Mouse (Mus musculus) MEL (cell line): Measurements from ENCODE around the gene Pcbp4. TPM values are rescaled to one million over a fixed set of nuclear protein-coding genes. Genes with fewer than 3 reads are reported as not detected.

ENCODE experiments used
- DNase-seq: peaks from one replicate; pipeline ENCODE4 v3.0.0; 2011; ENCODE audit warnings: low read depth, low spot score
- H3K27ac ChIP-seq: 2 replicates; pipeline ENCODE4 v1.5.1; 2012; ENCODE audit warnings: low read depth, mild to moderate bottlenecking, control low read depth, low read length, moderate library complexity; ENCODE audit not compliant: control insufficient read depth
- H3K27me3 ChIP-seq, 2 experiments: fragments of 150-350 bp in 1 of 2; sonication (generic) in 1 of 2; 2 replicates each; pipeline ENCODE4 v1.6.1; 2012; ENCODE audit warnings: low read length in 2 of 2, mild to moderate bottlenecking in 2 of 2, improper control_type of control experiment in 1 of 2, moderate library complexity in 1 of 2; ENCODE audit not compliant: insufficient read depth in 2 of 2, control insufficient read depth in 1 of 2
- H3K36me3 ChIP-seq, 2 experiments: 2 replicates each; pipeline ENCODE4 v1.6.1; 2012 to 2014; ENCODE audit warnings: low read length in 2 of 2, improper control_type of control experiment in 1 of 2, inconsistent platforms in 1 of 2, mild to moderate bottlenecking in 1 of 2; ENCODE audit not compliant: insufficient read depth in 2 of 2, control insufficient read depth in 1 of 2
- H3K4me1 ChIP-seq, 2 experiments: fragments of 150-350 bp in 1 of 2; sonication (generic) in 1 of 2; 2 replicates each; pipeline ENCODE4 v1.6.1; 2012; ENCODE audit warnings: low read length in 2 of 2, improper control_type of control experiment in 1 of 2, mild to moderate bottlenecking in 1 of 2; ENCODE audit not compliant: insufficient read depth in 2 of 2, control insufficient read depth in 1 of 2
- H3K4me3 ChIP-seq, 2 experiments: fragments of 150-350 bp in 1 of 2; sonication (generic) in 1 of 2; 2 replicates each; pipeline ENCODE4 v1.5.1; 2012; ENCODE audit warnings: low read depth in 2 of 2, low read length in 2 of 2, mild to moderate bottlenecking in 2 of 2, moderate library complexity in 2 of 2, control low read depth in 1 of 2, improper control_type of control experiment in 1 of 2; ENCODE audit not compliant: control insufficient read depth in 1 of 2, insufficient read depth in 1 of 2
- H3K79me2 ChIP-seq: 2 replicates; pipeline ENCODE4 v1.6.1; 2012; ENCODE audit warnings: mild to moderate bottlenecking, low read length, moderate library complexity; ENCODE audit not compliant: control insufficient read depth, poor library complexity, insufficient read depth
- H3K9ac ChIP-seq: 2 replicates; pipeline ENCODE4 v1.6.1; 2012; ENCODE audit warnings: low read depth, mild to moderate bottlenecking, control low read depth, low read length, moderate library complexity; ENCODE audit not compliant: control insufficient read depth, poor library complexity, severe bottlenecking
- H3K9me3 ChIP-seq: fragments of 150-350 bp; sonication (generic); replicated peaks from 2 replicates; pipeline ENCODE4 v1.6.1; 2012; ENCODE audit warnings: mild to moderate bottlenecking, low read length, improper control_type of control experiment, moderate library complexity; ENCODE audit not compliant: insufficient read depth
- BHLHE40 ChIP-seq: IDR thresholded peaks from 2 replicates; pipeline ENCODE4 v1.6.1; 2012; ENCODE audit warnings: low read depth, mild to moderate bottlenecking, inconsistent platforms, low read length, improper control_type of control experiment, borderline replicate concordance
- CHD1 ChIP-seq: IDR thresholded peaks from 2 replicates; pipeline ENCODE4 v1.6.1; 2012; ENCODE audit warnings: low read depth, mild to moderate bottlenecking, inconsistent platforms, low read length, improper control_type of control experiment
- CHD2 ChIP-seq: IDR thresholded peaks from 2 replicates; pipeline ENCODE4 v1.6.1; 2011; ENCODE audit warnings: low read length, improper control_type of control experiment
- CTCF ChIP-seq, 3 experiments: IDR thresholded peaks in 2 of 3; conservative IDR thresholded peaks in 1 of 3; 2 replicates each; pipeline ENCODE4 v1.5.1; 2011 to 2012; ENCODE audit warnings: low read length in 3 of 3, low read depth in 2 of 3, mild to moderate bottlenecking in 2 of 3, improper control_type of control experiment in 1 of 3, inconsistent platforms in 1 of 3, mixed read lengths in 1 of 3, moderate library complexity in 1 of 3; ENCODE audit not compliant: control insufficient read depth in 1 of 3, insufficient read depth in 1 of 3, poor library complexity in 1 of 3, severe bottlenecking in 1 of 3
- EP300 ChIP-seq, 2 experiments: IDR thresholded peaks; 2 replicates each; pipeline ENCODE4 v1.6.1; 2011; ENCODE audit warnings: improper control_type of control experiment in 2 of 2, low read length in 2 of 2, low read depth in 1 of 2, mild to moderate bottlenecking in 1 of 2
- ETS1 ChIP-seq: IDR thresholded peaks from 2 replicates; pipeline ENCODE4 v1.6.1; 2012; ENCODE audit warnings: low read depth, mild to moderate bottlenecking, inconsistent platforms, low read length, improper control_type of control experiment, moderate library complexity
- GABPA ChIP-seq: IDR thresholded peaks from 2 replicates; pipeline ENCODE4 v1.6.1; 2012; ENCODE audit warnings: low read depth, mild to moderate bottlenecking, inconsistent platforms, low read length, improper control_type of control experiment, moderate library complexity
- GATA1 ChIP-seq: IDR thresholded peaks from 2 replicates; pipeline ENCODE4 v1.6.1; 2011; ENCODE audit warnings: low read depth, low read length, improper control_type of control experiment
- HCFC1 ChIP-seq: IDR thresholded peaks from 2 replicates; pipeline ENCODE4 v1.6.1; 2012; ENCODE audit warnings: low read depth, mild to moderate bottlenecking, inconsistent platforms, low read length, improper control_type of control experiment, moderate library complexity
- MAFK ChIP-seq: IDR thresholded peaks from 2 replicates; pipeline ENCODE4 v1.6.1; 2011; ENCODE audit warnings: low read depth, mild to moderate bottlenecking, low read length, improper control_type of control experiment, borderline replicate concordance
- MAX ChIP-seq: IDR thresholded peaks from 2 replicates; pipeline ENCODE4 v1.6.1; 2011; ENCODE audit warnings: low read length, improper control_type of control experiment
- MEF2A ChIP-seq: IDR thresholded peaks from 2 replicates; pipeline ENCODE4 v1.6.1; 2014; ENCODE audit warnings: low read depth, mild to moderate bottlenecking, inconsistent platforms, low read length, improper control_type of control experiment; ENCODE audit not compliant: poor library complexity, insufficient replicate concordance, severe bottlenecking; ENCODE audit errors: extremely low read depth
- MYC ChIP-seq: IDR thresholded peaks from 2 replicates; pipeline ENCODE4 v1.6.1; 2011; ENCODE audit warnings: low read depth, mild to moderate bottlenecking, low read length, improper control_type of control experiment, moderate library complexity
- NELFE ChIP-seq: IDR thresholded peaks from 2 replicates; pipeline ENCODE4 v1.6.1; 2011; ENCODE audit warnings: low read depth, low read length, improper control_type of control experiment
- POLR2AphosphoS2 ChIP-seq: IDR thresholded peaks from 2 replicates; pipeline ENCODE4 v1.6.1; 2011; ENCODE audit warnings: low read length, improper control_type of control experiment
- POLR2AphosphoS5 ChIP-seq: IDR thresholded peaks from 2 replicates; pipeline ENCODE4 v1.6.1; 2012; ENCODE audit warnings: low read depth, borderline replicate concordance, mild to moderate bottlenecking, inconsistent platforms, low read length, moderate library complexity, mixed read lengths
- RAD21 ChIP-seq: IDR thresholded peaks from 2 replicates; pipeline ENCODE4 v1.6.1; 2011; ENCODE audit warnings: mild to moderate bottlenecking, low read depth, low read length, improper control_type of control experiment
- RCOR1 ChIP-seq: IDR thresholded peaks from 2 replicates; pipeline ENCODE4 v1.6.1; 2012; ENCODE audit warnings: low read depth, mild to moderate bottlenecking, inconsistent platforms, low read length, improper control_type of control experiment
- SMC3 ChIP-seq: IDR thresholded peaks from 2 replicates; pipeline ENCODE4 v1.6.1; 2011; ENCODE audit warnings: low read depth, low read length, improper control_type of control experiment
- TAL1 ChIP-seq: IDR thresholded peaks from 2 replicates; pipeline ENCODE4 v1.6.1; 2012; ENCODE audit warnings: mild to moderate bottlenecking, inconsistent platforms, low read length, moderate library complexity, mixed read lengths
- TCF12 ChIP-seq: IDR thresholded peaks from 2 replicates; pipeline ENCODE4 v1.6.1; 2014; ENCODE audit warnings: low read depth, mild to moderate bottlenecking, inconsistent platforms, low read length, improper control_type of control experiment, moderate library complexity
- UBTF ChIP-seq: IDR thresholded peaks from 2 replicates; pipeline ENCODE4 v1.6.1; 2012; ENCODE audit warnings: low read depth, mild to moderate bottlenecking, inconsistent platforms, low read length, improper control_type of control experiment, moderate library complexity, borderline replicate concordance; ENCODE audit not compliant: insufficient read depth
- USF1 ChIP-seq: IDR thresholded peaks from 2 replicates; pipeline ENCODE4 v1.6.1; 2014; ENCODE audit warnings: low read depth, mild to moderate bottlenecking, inconsistent platforms, low read length, improper control_type of control experiment, moderate library complexity
- USF2 ChIP-seq, 2 experiments: IDR thresholded peaks; 2 replicates each; pipeline ENCODE4 v1.6.1; 2011 to 2012; ENCODE audit warnings: improper control_type of control experiment in 2 of 2, low read length in 2 of 2, borderline replicate concordance in 1 of 2, inconsistent platforms in 1 of 2, low read depth in 1 of 2, mild to moderate bottlenecking in 1 of 2; ENCODE audit not compliant: insufficient read depth in 1 of 2
- ZKSCAN1 ChIP-seq: IDR thresholded peaks from 2 replicates; pipeline ENCODE4 v1.6.1; 2012; ENCODE audit warnings: low read depth, mild to moderate bottlenecking, inconsistent platforms, low read length, improper control_type of control experiment, moderate library complexity
- ZMIZ1 ChIP-seq: IDR thresholded peaks from 2 replicates; pipeline ENCODE4 v1.6.1; 2012; ENCODE audit warnings: low read depth, mild to moderate bottlenecking, inconsistent platforms, low read length, improper control_type of control experiment, moderate library complexity
- ZNF384 ChIP-seq: IDR thresholded peaks from 2 replicates; pipeline ENCODE4 v1.6.1; 2012; ENCODE audit warnings: low read depth, mild to moderate bottlenecking, inconsistent platforms, low read length, improper control_type of control experiment
- polyA plus RNA-seq, 2 experiments: library from polyadenylated mRNA; stranded (reverse) in 1 of 2; unstranded in 1 of 2; fragments of >175 nt in 1 of 2; fragments of >200 nt in 1 of 2; gene quantifications; 2 replicates each; pipeline versions ENCODE4 v1.2.1 to v1.2.4; 2012; ENCODE audit warnings: low replicate concordance in 2 of 2, low read depth in 1 of 2; ENCODE audit not compliant: insufficient read length in 2 of 2, insufficient read depth in 1 of 2, missing spikeins in 1 of 2
- total RNA-seq: library from RNA; depleted of rRNA; stranded (reverse); fragments of 300-350 nt; gene quantifications from 2 replicates; pipeline ENCODE4 v1.2.3, GENCODE M21; 2012

Pcbp4 gene
- total and polyA plus RNA-seq, 3 experiments = 7.7 to 36.6 TPM; not detected in 1

DNA sequence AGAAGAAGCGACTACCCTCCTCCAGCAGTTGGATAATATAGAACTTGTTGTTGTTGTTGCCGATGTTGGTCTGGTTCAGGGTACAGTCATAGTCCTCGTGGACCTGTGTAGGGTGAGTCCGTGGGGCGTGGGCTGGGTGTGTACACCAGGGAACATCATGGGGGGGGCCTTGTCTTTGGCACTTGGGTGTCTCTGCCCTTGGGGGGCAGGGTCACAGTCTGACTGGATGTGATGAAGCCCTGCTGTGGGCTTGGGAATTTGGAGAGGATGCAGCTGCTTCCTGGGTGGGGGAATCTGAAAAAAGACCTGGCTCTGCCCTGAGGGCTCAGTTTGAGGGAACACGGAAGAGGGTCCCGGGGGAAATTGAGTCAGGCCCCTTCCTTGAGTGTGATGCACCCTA, 22.0 kb downstream of the Pcbp4 start:
- H3K36me3 ChIP-seq = peaks cover 0 to 3% of the 10 kb centered on the region in 2 experiments; a peak in 3 of 4 replicates
- H3K27ac ChIP-seq = no peak overlapping the region
- TF ChIP-seq MAFK = no peak
- peak overlapping the region; percentile 58 for H3K9ac ChIP-seq
- H3K9me3 ChIP-seq = no peaks in the 10 kb centered on the region
- peak overlapping the region; percentile 64 to 97 for H3K4me3 ChIP-seq
- no peaks in the 10 kb centered on the region for H3K27me3 ChIP-seq
- peaks cover 23% of the 10 kb centered on the region for H3K79me2 ChIP-seq
- H3K4me1 ChIP-seq = peaks cover 0 to 11% of the 10 kb centered on the region in 2 experiments; a peak in 3 of 4 replicates
- peak; percentile 76 for DNase-seq

DNA sequence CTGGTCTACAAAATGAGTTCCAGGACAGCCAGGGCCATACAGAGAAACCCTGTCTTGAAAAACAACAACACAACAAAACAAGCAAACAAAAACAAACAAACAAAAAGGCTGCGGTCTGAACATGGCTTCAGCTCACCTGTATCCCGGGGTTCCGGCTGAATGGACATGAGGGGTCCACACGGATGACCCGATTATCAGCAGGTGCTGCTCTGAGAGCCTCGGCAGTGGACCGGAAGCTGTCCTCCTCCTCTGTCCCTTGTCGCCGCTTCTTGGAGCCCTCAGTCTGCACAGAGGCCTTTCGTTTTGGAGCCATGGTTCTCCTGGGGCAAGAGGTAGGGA, 22.5 kb downstream of the Pcbp4 start, which contains the start of gene Rrp9:
Gene Rrp9 (plus strand): TSS at position 301 of the 339 bp plus-strand sequence.
- Histone ChIP-seq H3K9me3 (no peaks in the 10 kb centered on the region), H3K36me3 (peaks cover 0 to 3% of the 10 kb centered on the region in 2 experiments; a peak in 3 of 4 replicates)

DNA sequence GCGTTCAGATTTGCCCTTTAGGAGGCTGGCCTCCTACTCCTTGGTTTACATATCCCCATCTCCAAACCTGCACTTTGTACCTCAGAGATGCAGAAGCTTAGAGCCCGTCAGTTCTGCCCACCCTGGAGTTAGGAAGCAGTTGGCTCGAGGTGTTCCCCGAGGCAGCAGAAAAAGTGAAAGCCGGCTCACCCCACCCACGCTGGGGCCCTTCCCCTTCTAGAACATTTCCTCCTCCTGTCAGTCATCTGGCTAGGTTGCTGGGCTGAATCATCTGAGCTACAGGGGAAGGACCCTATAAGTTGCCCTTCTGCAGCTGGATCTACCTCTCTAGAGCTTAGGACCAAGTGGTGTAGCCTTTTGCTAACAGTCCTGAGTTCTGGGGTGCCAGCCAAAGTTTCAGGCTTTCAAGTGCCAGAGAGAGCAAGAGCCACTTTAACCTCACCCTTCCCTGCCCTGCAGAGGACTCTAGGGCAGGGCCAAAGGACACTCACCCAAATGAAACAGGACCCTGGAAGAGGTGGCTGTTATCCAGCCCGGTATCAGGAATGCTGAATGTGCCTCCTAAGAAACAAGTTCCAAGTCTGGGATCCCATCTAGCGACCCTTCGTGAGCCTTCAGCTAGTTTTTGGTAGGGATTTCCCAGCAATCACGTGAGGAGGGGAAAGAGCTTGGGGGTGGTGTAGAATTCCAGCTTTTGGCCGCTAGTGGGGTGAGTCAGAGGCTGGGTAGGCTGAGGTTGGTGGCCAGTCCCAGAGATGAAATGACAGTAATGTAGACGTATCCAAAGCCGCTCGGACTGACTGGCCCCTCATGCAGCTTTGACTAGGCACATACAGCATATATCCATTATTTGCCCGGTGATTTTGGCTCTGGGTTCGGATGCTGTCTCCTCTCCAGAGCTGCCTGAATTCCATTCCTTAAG, 23.2 kb downstream of the Pcbp4 start:
- H3K27me3 ChIP-seq = no peaks in the 10 kb centered on the region
- H3K4me3 ChIP-seq = peak overlapping the region; percentile 64 to 97
- DNase-seq = peak; percentile 86
- peak overlapping the region; percentile 13; the same call in 1 of the 2 replicates for H3K27ac ChIP-seq
- peaks cover 27% of the 10 kb centered on the region for H3K79me2 ChIP-seq
- peaks cover 0 to 11% of the 10 kb centered on the region in 2 experiments; a peak in 3 of 4 replicates for H3K4me1 ChIP-seq
- peaks cover 0 to 3% of the 10 kb centered on the region in 2 experiments; a peak in 3 of 4 replicates for H3K36me3 ChIP-seq
- no peaks in the 10 kb centered on the region for H3K9me3 ChIP-seq
- H3K9ac ChIP-seq = peak overlapping the region; percentile 58
- TF ChIP-seq ZNF384 (no peak), UBTF (no peak), MEF2A (no peak), CHD1 (0 out of 2 replicates have a peak, but pooled peaks have one; percentile 69), RAD21 (no peak), MYC (no peak), CHD2 (no peak), ZKSCAN1 (no peak), CTCF (IDR thresholded peaks at IDR 0.05 in 2 of 3, conservative IDR thresholded peaks at IDR 0.05 in 1 of 3; ENCODE audit: control insufficient read depth in 1 of 3, insufficient read depth in 1 of 3, low read depth in 2 of 3, low read length in 3 of 3, poor library complexity in 1 of 3, severe bottlenecking in 1 of 3) (no peak), NELFE (peak; percentile 34; the same call in 1 of the 2 replicates), GATA1 (no peak), SMC3 (no peak), POLR2AphosphoS5 (no peak), BHLHE40 (peak; percentile 37; the same call in 1 of the 2 replicates)

More for the DNA sequence above, 22.5 kb downstream of the Pcbp4 start, which contains the start of gene Rrp9:
- peak within 1 kb of the TSS; percentile 58 for H3K9ac ChIP-seq
- H3K79me2 ChIP-seq = peaks cover 25% of the 10 kb centered on the region
- TF ChIP-seq GABPA = no peak
- TF ChIP-seq ZKSCAN1 = no peak
- no peak for TF ChIP-seq MEF2A
- TF ChIP-seq ZMIZ1 = no peak
- TF ChIP-seq SMC3 = no peak
- TF ChIP-seq POLR2AphosphoS2 = no peak
- TF ChIP-seq USF2 (IDR thresholded peaks at IDR 0.05; ENCODE audit: borderline replicate concordance in 1 of 2, insufficient read depth in 1 of 2, low read depth in 1 of 2, low read length in 2 of 2) = no peak
- no peak for TF ChIP-seq MAX
- TF ChIP-seq ETS1 = no peak
- no peak for TF ChIP-seq EP300 (IDR thresholded peaks at IDR 0.05; ENCODE audit: low read depth in 1 of 2, low read length in 2 of 2)
- TF ChIP-seq MYC = no peak
- no peak for TF ChIP-seq MAFK
- TF ChIP-seq CHD1 = no peak
- no peak for TF ChIP-seq USF1
- no peak for TF ChIP-seq ZNF384
- TF ChIP-seq RCOR1 = no peak
- no peak for TF ChIP-seq HCFC1
- no peak for TF ChIP-seq TAL1
- TF ChIP-seq TCF12 = no peak
- H3K4me3 ChIP-seq = peak within 1 kb of the TSS; percentile 64 to 97
- H3K4me1 ChIP-seq = peaks cover 0 to 11% of the 10 kb centered on the region in 2 experiments; a peak in 3 of 4 replicates
- no peak for DNase-seq
- H3K27me3 ChIP-seq = no peaks in the 10 kb centered on the region
- peak within 1 kb of the TSS; percentile 13; the same call in 1 of the 2 replicates for H3K27ac ChIP-seq
